Mouse (Mus musculus): Measurements from ENCODE around the gene Aldh1l1. TPM values are rescaled to one million over a fixed set of nuclear protein-coding genes. Genes with fewer than 3 reads are reported as not detected.
"Not testable (repeated sequence)": the region's sequence is repeated elsewhere in the genome, so short reads cannot be mapped to it uniquely, and the experiment has no call there.

Aldh1l1 gene
- polyA plus RNA-seq, 1 experiment from 2014 or later = 6.5 TPM

DNA sequence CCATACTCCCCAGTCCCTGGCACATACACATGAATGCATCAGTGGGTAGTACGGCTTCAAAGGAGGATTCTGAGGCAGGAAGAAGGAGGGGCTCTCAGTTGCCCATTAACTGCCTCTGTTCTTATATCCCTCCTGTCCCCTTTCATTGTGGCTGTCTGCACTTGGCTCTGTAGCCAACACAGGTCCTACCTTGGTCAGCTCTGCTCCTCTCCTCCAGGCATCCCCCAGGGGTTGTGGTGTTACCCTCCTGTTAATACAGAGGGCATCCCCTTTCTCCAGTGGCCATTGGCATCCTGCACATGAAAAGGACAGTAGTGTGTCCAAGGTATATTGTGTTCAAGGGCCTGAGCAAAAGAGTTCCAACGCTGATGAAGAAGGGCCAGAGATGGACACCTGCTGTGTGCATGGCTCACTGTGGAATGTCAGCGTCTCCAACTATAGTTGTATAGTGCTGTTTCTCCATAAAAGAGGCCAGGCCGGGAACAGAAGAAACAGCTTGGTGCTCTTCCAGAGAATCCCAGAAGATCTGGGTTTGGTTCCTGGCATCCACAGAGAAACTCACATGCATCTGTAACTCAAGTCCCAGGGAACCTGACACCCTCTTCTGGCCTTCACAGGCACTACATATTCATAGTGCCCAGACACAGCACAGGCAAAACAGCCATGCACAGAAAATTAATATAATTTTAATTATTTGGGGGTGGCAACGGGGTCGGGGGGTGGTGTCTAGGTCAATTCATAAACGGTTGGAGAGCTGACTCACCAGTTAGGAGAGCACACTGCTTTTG lies 139.2 kb downstream of the Aldh1l1 start:
- Histone ChIP-seq H3K4me2 (ENCODE audit: low read depth, low read length) (no peak overlapping the region), H3K9ac (ENCODE audit: low read length) (no peak overlapping the region), H3K4me3 (ENCODE audit: low read length) (no peak overlapping the region), H3K27me3 (ENCODE audit: control insufficient read depth, insufficient read depth, low read length) (no peaks in the 10 kb centered on the region), H3K36me3 (ENCODE audit: control insufficient read depth, insufficient read depth) (peaks cover 3% of the 10 kb centered on the region; the same call in 1 of the 2 replicates), H3K4me1 (ENCODE audit: control insufficient read depth, insufficient read depth, low read length) (peaks cover 35% of the 10 kb centered on the region), H3K27ac (ENCODE audit: low read length) (peak overlapping the region; percentile 24; the same call in 1 of the 2 replicates), H3K9me3 (replicated peaks; ENCODE audit: control insufficient read depth, low read length) (no peaks in the 10 kb centered on the region)
- WGBS = 82% methylated on average over 7 of the region's 7 CpGs
- no peak for ATAC-seq (replicated peaks; ENCODE audit: extremely low read depth, insufficient read depth, low FRiP score)

- peaks cover 5% of the 10 kb centered on the region; the same call in 1 of the 2 replicates for H3K36me3 ChIP-seq (ENCODE audit: control insufficient read depth, insufficient read depth)
- H3K9ac ChIP-seq (ENCODE audit: low read length) = no peak overlapping the region
- H3K4me1 ChIP-seq (ENCODE audit: control insufficient read depth, insufficient read depth, low read length) = peaks cover 18% of the 10 kb centered on the region
- ATAC-seq (replicated peaks; ENCODE audit: extremely low read depth, insufficient read depth, low FRiP score) = no peak
- H3K27ac ChIP-seq (ENCODE audit: low read length) = no peak overlapping the region
- 75% methylated on average over 4 of the region's 4 CpGs for WGBS
- no peaks in the 10 kb centered on the region for H3K27me3 ChIP-seq (ENCODE audit: control insufficient read depth, insufficient read depth, low read length)
- H3K4me2 ChIP-seq (ENCODE audit: low read depth, low read length) = no peak overlapping the region
- H3K4me3 ChIP-seq (ENCODE audit: low read length) = no peak overlapping the region
- H3K9me3 ChIP-seq (replicated peaks; ENCODE audit: control insufficient read depth, low read length) = no peaks in the 10 kb centered on the region
Measured at GRCm38 (mm10) chr6:90627556-90627955, 141.3 kb downstream of the Aldh1l1 start.

DNA sequence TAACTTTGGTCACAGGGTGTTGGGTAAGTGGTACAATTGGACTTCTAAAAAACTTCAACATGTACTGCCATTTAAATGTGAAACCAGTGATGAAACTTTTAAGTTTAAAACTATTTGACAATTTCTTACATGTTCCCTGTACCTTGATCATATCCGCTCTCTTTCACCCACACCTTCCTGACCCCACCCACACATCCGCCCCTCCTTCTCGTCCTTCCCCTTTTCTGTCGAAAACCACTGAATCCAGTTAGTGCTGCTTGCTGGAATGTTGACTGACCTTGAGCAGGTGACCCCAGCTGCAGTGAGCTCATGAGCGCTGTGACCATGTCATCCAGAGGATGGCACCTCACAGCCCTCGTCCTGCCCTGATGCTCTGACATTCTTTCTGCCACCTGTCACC lies 143.3 kb downstream of the Aldh1l1 start:
- H3K36me3 ChIP-seq (ENCODE audit: control insufficient read depth, insufficient read depth) = peaks cover 5% of the 10 kb centered on the region; the same call in 1 of the 2 replicates
- H3K9ac ChIP-seq (ENCODE audit: low read length) = no peak overlapping the region
- no peak overlapping the region for H3K4me3 ChIP-seq (ENCODE audit: low read length)
- WGBS = 81% methylated on average over 6 of the region's 6 CpGs
- no peak for ATAC-seq (replicated peaks; ENCODE audit: extremely low read depth, insufficient read depth, low FRiP score)
- no peak overlapping the region for H3K4me2 ChIP-seq (ENCODE audit: low read depth, low read length)
- peaks cover 4% of the 10 kb centered on the region; the same call in 1 of the 2 replicates for H3K4me1 ChIP-seq (ENCODE audit: control insufficient read depth, insufficient read depth, low read length)
- H3K27me3 ChIP-seq (ENCODE audit: control insufficient read depth, insufficient read depth, low read length) = no peaks in the 10 kb centered on the region
- H3K9me3 ChIP-seq (replicated peaks; ENCODE audit: control insufficient read depth, low read length) = no peaks in the 10 kb centered on the region
- no peak overlapping the region for H3K27ac ChIP-seq (ENCODE audit: low read length)

- H3K4me2 ChIP-seq (ENCODE audit: low read depth, low read length) = no peak overlapping the region
- ATAC-seq (replicated peaks; ENCODE audit: extremely low read depth, insufficient read depth, low FRiP score) = no peak
- no peak overlapping the region for H3K4me3 ChIP-seq (ENCODE audit: low read length)
- WGBS = 88% methylated on average over 7 of the region's 7 CpGs
- no peaks in the 10 kb centered on the region for H3K9me3 ChIP-seq (replicated peaks; ENCODE audit: control insufficient read depth, low read length)
- no peaks in the 10 kb centered on the region for H3K27me3 ChIP-seq (ENCODE audit: control insufficient read depth, insufficient read depth, low read length)
- no peaks in the 10 kb centered on the region for H3K4me1 ChIP-seq (ENCODE audit: control insufficient read depth, insufficient read depth, low read length)
- no peak overlapping the region for H3K27ac ChIP-seq (ENCODE audit: low read length)
- H3K36me3 ChIP-seq (ENCODE audit: control insufficient read depth, insufficient read depth) = peaks cover 5% of the 10 kb centered on the region; the same call in 1 of the 2 replicates
- H3K9ac ChIP-seq (ENCODE audit: low read length) = no peak overlapping the region
Measured at GRCm38 (mm10) chr6:90630427-90630826, 144.2 kb downstream of the Aldh1l1 start.

DNA sequence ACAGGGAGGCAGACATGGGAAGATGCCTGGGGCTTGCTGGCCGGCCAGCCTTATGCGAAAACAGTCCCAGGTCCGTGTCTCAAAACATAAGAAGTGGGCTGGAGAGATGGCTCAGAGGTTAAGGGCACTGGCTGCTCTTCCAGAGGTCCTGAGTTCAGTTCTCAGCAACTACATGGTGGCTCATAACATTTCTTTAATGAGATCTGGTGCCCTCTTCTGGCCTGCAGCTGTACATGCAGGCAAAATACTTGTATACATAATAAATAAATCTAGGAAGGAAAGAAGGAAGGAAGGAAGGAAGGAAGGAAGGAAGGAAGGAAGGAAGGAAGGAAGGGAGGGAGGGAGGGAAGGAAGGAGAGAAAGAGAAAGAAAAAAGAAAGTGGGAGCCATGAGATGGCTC lies 146.3 kb downstream of the Aldh1l1 start:
- H3K9ac ChIP-seq (ENCODE audit: low read length); H3K36me3 ChIP-seq (ENCODE audit: control insufficient read depth, insufficient read depth); H3K4me1 ChIP-seq (ENCODE audit: control insufficient read depth, insufficient read depth, low read length); H3K27ac ChIP-seq (ENCODE audit: low read length); H3K4me3 ChIP-seq (ENCODE audit: low read length); H3K27me3 ChIP-seq (ENCODE audit: control insufficient read depth, insufficient read depth, low read length); H3K4me2 ChIP-seq (ENCODE audit: low read depth, low read length); H3K9me3 ChIP-seq (replicated peaks; ENCODE audit: control insufficient read depth, low read length); ATAC-seq (replicated peaks; ENCODE audit: extremely low read depth, insufficient read depth, low FRiP score): not testable (repeated sequence)
- 77% methylated on average over 3 of the region's 3 CpGs for WGBS

- WGBS = 46% methylated on average over 4 of the region's 4 CpGs
Measured at GRCm38 (mm10) chr6:90635081-90635480, 148.9 kb downstream of the Aldh1l1 start.

DNA sequence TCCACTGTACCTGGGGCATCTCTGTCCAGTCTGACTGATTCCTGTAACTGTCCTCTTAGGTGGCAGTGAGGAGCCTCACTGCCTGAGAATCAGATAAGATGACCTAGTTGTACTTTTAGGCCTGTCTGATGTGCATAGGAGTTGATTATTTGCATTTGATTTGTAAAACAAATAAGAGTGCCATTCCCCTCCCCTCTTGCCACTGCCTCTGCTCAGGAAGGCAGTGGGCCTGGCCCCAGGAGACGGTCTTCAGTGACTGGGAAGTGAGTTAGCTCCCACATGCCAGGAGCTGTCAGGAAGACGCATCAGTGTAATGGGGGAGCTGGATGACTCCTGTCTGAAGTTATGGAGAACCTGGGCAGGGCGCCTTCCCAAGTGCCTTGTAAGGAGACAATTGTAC lies 149.4 kb downstream of the Aldh1l1 start:
- no peak overlapping the region for H3K4me3 ChIP-seq (ENCODE audit: low read length)
- H3K4me2 ChIP-seq (ENCODE audit: low read depth, low read length) = no peak overlapping the region
- no peak for ATAC-seq (replicated peaks; ENCODE audit: extremely low read depth, insufficient read depth, low FRiP score)
- no peak overlapping the region for H3K27ac ChIP-seq (ENCODE audit: low read length)
- H3K9ac ChIP-seq (ENCODE audit: low read length) = no peak overlapping the region
- H3K36me3 ChIP-seq (ENCODE audit: control insufficient read depth, insufficient read depth) = peaks cover 16% of the 10 kb centered on the region
- WGBS = 72% methylated on average over 3 of the region's 3 CpGs
- H3K27me3 ChIP-seq (ENCODE audit: control insufficient read depth, insufficient read depth, low read length) = no peaks in the 10 kb centered on the region
- H3K9me3 ChIP-seq (replicated peaks; ENCODE audit: control insufficient read depth, low read length) = peaks cover 5% of the 10 kb centered on the region; the same call in 1 of the 2 replicates
- no peaks in the 10 kb centered on the region for H3K4me1 ChIP-seq (ENCODE audit: control insufficient read depth, insufficient read depth, low read length)

More at GRCm38 (mm10) chr6:90635081-90635480, 148.9 kb downstream of the Aldh1l1 start:
- Histone ChIP-seq H3K27ac (ENCODE audit: low read length) (no peak overlapping the region), H3K9ac (ENCODE audit: low read length) (no peak overlapping the region), H3K4me1 (ENCODE audit: control insufficient read depth, insufficient read depth, low read length) (no peaks in the 10 kb centered on the region), H3K4me3 (ENCODE audit: low read length) (no peak overlapping the region), H3K9me3 (replicated peaks; ENCODE audit: control insufficient read depth, low read length) (peaks cover 5% of the 10 kb centered on the region; the same call in 1 of the 2 replicates), H3K27me3 (ENCODE audit: control insufficient read depth, insufficient read depth, low read length) (no peaks in the 10 kb centered on the region), H3K36me3 (ENCODE audit: control insufficient read depth, insufficient read depth) (peaks cover 16% of the 10 kb centered on the region), H3K4me2 (ENCODE audit: low read depth, low read length) (no peak overlapping the region)
- ATAC-seq (replicated peaks; ENCODE audit: extremely low read depth, insufficient read depth, low FRiP score) = no peak

DNA sequence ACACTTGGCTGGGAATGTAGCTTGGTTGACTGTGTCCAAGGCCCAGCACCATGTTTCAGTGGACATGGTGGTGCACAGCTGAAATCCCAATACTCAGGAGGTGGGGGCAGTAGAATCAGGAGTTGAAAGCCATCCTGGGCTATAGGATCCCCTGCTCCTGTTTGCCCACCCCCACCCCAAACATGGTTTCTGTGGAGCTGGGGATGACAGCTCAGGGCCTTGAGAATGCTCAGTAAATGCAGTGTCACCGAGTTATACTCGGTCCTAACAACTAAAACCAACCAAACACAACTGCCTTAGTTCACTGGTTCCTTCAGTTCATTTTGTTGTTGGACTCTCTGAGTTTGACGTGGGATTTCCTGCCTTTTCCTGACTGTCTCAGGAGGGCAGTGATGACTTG lies 156.8 kb downstream of the Aldh1l1 start:
- Histone ChIP-seq H3K4me3 (ENCODE audit: low read length) (no peak overlapping the region), H3K9me3 (replicated peaks; ENCODE audit: control insufficient read depth, low read length) (peaks cover 5% of the 10 kb centered on the region; the same call in 1 of the 2 replicates), H3K27ac (ENCODE audit: low read length) (no peak overlapping the region), H3K4me2 (ENCODE audit: low read depth, low read length) (no peak overlapping the region), H3K36me3 (ENCODE audit: control insufficient read depth, insufficient read depth) (peaks cover 9% of the 10 kb centered on the region), H3K27me3 (ENCODE audit: control insufficient read depth, insufficient read depth, low read length) (no peaks in the 10 kb centered on the region), H3K4me1 (ENCODE audit: control insufficient read depth, insufficient read depth, low read length) (no peaks in the 10 kb centered on the region), H3K9ac (ENCODE audit: low read length) (no peak overlapping the region)
- ATAC-seq (replicated peaks; ENCODE audit: extremely low read depth, insufficient read depth, low FRiP score) = no peak
- WGBS = 74% methylated on average over 3 of the region's 3 CpGs

GRCm38 (mm10) chr6:90644965-90645364 lies 158.7 kb downstream of the Aldh1l1 start:
- Histone ChIP-seq H3K4me2 (ENCODE audit: low read depth, low read length) (no peak overlapping the region), H3K4me3 (ENCODE audit: low read length) (no peak overlapping the region), H3K27me3 (ENCODE audit: control insufficient read depth, insufficient read depth, low read length) (no peaks in the 10 kb centered on the region), H3K9me3 (replicated peaks; ENCODE audit: control insufficient read depth, low read length) (no peaks in the 10 kb centered on the region; the same call in 1 of the 2 replicates), H3K36me3 (ENCODE audit: control insufficient read depth, insufficient read depth) (no peaks in the 10 kb centered on the region), H3K27ac (ENCODE audit: low read length) (no peak overlapping the region), H3K9ac (ENCODE audit: low read length) (no peak overlapping the region), H3K4me1 (ENCODE audit: control insufficient read depth, insufficient read depth, low read length) (no peaks in the 10 kb centered on the region)
- WGBS = 70% methylated on average over 4 of the region's 4 CpGs
- no peak for ATAC-seq (replicated peaks; ENCODE audit: extremely low read depth, insufficient read depth, low FRiP score)

All from heart, embryonic 16.5 days (tissue).